Mouse (Mus musculus): Measurements from ENCODE around the gene Vmn2r12. TPM values are rescaled to one million over a fixed set of nuclear protein-coding genes. Genes with fewer than 3 reads are reported as not detected.

Vmn2r12 gene
- not detected in 2 replicates for polyA plus RNA-seq (2012)

DNA sequence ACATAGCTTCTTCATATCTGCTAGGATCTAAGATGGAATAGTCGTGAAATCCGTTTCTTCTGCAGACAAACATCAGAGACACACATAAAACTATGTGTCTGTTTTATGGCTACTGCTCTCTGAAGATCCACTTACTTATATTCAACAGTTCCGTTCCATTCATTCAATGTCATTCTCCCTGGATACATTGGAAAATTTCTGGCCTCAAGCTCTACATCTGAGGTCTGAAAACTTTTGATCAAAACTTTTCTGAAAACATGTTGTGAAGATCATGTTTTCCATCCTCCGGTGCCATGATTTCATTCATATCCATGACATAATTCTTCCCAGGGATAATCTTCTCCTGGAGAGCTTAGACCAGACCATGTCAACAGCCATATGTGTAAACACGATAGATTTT is at the start of gene Vmn2r12:
Vmn2r12 (minus strand) TSS at position 101 of the 400 bp plus-strand sequence.

DNA sequence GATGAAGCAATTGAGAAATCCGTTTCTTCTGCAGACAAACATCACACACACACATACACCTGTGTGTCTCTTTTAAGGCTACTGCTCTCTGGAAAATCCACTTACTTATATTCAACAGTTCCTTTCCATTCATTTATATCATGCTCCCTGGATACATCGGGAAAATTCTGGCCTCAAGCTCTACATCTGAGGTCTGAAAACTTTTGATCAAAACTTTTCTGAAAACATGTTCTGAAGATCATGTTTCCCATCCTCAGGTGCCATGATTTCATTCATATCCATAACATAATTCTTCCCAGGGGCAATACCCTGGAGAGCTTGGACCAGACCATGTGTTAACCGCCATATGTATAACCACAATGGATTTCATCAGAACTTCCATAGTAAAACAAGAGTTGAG is 38.3 kb downstream of the Vmn2r12 start, which contains the start of gene Vmn2r11:
Vmn2r11 (minus strand) TSS at position 101 of the 400 bp plus-strand sequence.

Other genes with a start within 250 kb of the Vmn2r12 start
- gene Vmn2r9, start 245.3 kb downstream of the Vmn2r12 start, polyA plus RNA-seq (2012), result 0.01 TPM in 1 of 2 replicates, not detected in the other
- not detected in 2 replicates for gene Vmn2r10, start 91.4 kb downstream of the Vmn2r12 start, polyA plus RNA-seq (2012)
- not detected in 2 replicates for gene Vmn2r11, start 38.4 kb downstream of the Vmn2r12 start, polyA plus RNA-seq (2012)
- gene Vmn2r13, start 94.2 kb upstream of the Vmn2r12 start, polyA plus RNA-seq (2012), result 0.01 TPM in 1 of 2 replicates, not detected in the other
- gene Vmn2r14, start 126.8 kb upstream of the Vmn2r12 start, polyA plus RNA-seq (2012), result not detected in 2 replicates
- not detected in 2 replicates for gene Vmn2r15, start 199.7 kb upstream of the Vmn2r12 start, polyA plus RNA-seq (2012)
- gene Vmn2r16, start 232.2 kb upstream of the Vmn2r12 start, polyA plus RNA-seq (2012), result not detected in 2 replicates